Mouse (Mus musculus): ENCODE measurements at regions not wholly inside any gene's neighbourhood (a gene's known extent, or its start where the extent isn't known, plus 50 kb on each side); places are given as distances from the start of the nearest gene placed in this dataset.

DNA sequence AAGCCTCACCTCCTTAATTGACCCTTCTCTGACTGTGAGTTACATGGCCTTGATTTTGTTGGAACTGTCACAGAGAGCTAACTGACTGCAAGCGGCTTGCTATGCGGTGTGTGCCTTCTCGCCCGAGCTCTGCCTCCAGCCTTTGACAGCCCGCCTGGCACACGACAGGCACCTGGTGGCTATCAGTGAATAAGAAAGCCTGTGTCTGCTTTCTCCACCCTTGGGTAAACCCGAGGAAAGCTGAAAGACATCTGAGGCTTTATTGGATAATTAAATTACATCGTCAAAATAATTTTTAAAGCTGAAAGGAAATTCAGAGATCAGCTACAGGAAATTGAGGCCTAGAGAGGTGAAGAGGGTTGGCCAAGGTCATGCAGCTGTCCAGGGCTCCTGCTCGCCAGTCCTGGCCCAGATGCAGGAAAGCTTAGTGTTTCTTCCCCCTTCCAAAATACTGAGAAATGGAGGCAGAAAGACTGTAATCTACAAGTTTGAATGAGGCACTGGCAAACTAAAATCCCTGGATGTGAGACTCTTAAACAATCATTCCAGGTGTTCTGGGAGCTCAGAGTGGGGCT lies 80.9 kb downstream of the Spata18 start:
- no peak for TF ChIP-seq CTCF (IDR thresholded peaks at IDR 0.05)
- TF ChIP-seq EP300 (IDR thresholded peaks at IDR 0.05; ENCODE audit: insufficient read depth, low read depth, low read length) = no peak
- TF ChIP-seq POLR2A (IDR thresholded peaks at IDR 0.05; ENCODE audit: insufficient read depth, low read depth, low read length) = no peak

Data from heart, adult 2 months (tissue).